Mouse (Mus musculus) ES-Bruce4 (cell line): ENCODE measurements at regions not wholly inside any gene's neighbourhood (a gene's known extent, or its start where the extent isn't known, plus 50 kb on each side); places are given as distances from the start of the nearest gene placed in this dataset.

Source experiments
- H3K27ac ChIP-seq: 2 replicates; pipeline ENCODE4 v1.5.1; 2012; ENCODE audit warnings: low read length, inconsistent platforms; ENCODE audit not compliant: insufficient read depth
- H3K27me3 ChIP-seq: 2 replicates; pipeline ENCODE4 v1.6.1; 2012; ENCODE audit warnings: mild to moderate bottlenecking, low read length, inconsistent platforms; ENCODE audit not compliant: control insufficient read depth, poor library complexity, insufficient read depth, severe bottlenecking
- H3K36me3 ChIP-seq: 2 replicates; pipeline ENCODE4 v1.6.1; 2012; ENCODE audit warnings: inconsistent platforms, mild to moderate bottlenecking, low read length, moderate library complexity; ENCODE audit not compliant: control insufficient read depth, poor library complexity, insufficient read depth, severe bottlenecking
- H3K4me1 ChIP-seq: one replicate; pipeline ENCODE4 v1.8.1; 2011; ENCODE audit warnings: low read length; ENCODE audit not compliant: control insufficient read depth, insufficient read depth
- H3K4me3 ChIP-seq: 2 replicates; pipeline ENCODE4 v1.5.1; 2011; ENCODE audit warnings: low read depth, mild to moderate bottlenecking, low read length
- H3K9ac ChIP-seq: 2 replicates; pipeline ENCODE4 v1.6.1; 2012; ENCODE audit warnings: low read depth, mild to moderate bottlenecking, inconsistent platforms; ENCODE audit not compliant: poor library complexity, severe bottlenecking
- H3K9me3 ChIP-seq: replicated peaks from 2 replicates; pipeline ENCODE4 v1.6.1; 2012; ENCODE audit warnings: mild to moderate bottlenecking, low read length, inconsistent platforms; ENCODE audit not compliant: control insufficient read depth, poor library complexity, insufficient read depth, severe bottlenecking
- CTCF ChIP-seq: IDR thresholded peaks from one replicate; pipeline ENCODE4 v1.8.1; 2011; ENCODE audit warnings: low read depth, low read length
- EP300 ChIP-seq: IDR thresholded peaks from 2 replicates; pipeline ENCODE4 v1.6.1; 2011; ENCODE audit warnings: low read depth, low read length; ENCODE audit not compliant: insufficient read depth
- POLR2A ChIP-seq: IDR thresholded peaks from one replicate; pipeline ENCODE4 v1.8.1; 2011; ENCODE audit warnings: low read length; ENCODE audit not compliant: insufficient read depth

DNA sequence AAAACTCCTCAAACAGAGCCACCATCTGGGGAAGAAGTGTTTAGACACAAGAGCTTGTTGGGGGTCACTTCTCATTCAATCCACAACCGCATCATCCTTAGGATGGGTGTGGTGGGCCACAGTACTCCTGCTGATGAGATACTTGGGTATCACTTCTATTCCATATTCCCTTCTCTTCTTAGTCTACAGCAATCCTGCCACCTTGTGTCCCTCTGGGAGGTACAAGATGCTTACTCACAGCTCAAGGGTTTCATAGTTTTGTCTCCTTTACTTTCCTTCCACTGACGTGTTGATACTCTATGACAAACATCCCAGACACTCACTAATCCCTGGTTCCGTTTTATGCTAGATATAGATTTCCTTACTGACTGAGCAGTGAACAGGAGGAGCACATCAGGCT is 122.1 kb upstream of the Epha4 start:
- no peaks in the 10 kb centered on the region for H3K4me1 ChIP-seq
- no peak overlapping the region for H3K27ac ChIP-seq
- no peaks in the 10 kb centered on the region for H3K9me3 ChIP-seq
- H3K9ac ChIP-seq, result no peak overlapping the region
- H3K4me3 ChIP-seq, result no peak overlapping the region
- TF ChIP-seq EP300, result no peak
- no peak for TF ChIP-seq POLR2A
- no peak for TF ChIP-seq CTCF
- no peaks in the 10 kb centered on the region for H3K36me3 ChIP-seq
- no peaks in the 10 kb centered on the region; the same call in 1 of the 2 replicates for H3K27me3 ChIP-seq

DNA sequence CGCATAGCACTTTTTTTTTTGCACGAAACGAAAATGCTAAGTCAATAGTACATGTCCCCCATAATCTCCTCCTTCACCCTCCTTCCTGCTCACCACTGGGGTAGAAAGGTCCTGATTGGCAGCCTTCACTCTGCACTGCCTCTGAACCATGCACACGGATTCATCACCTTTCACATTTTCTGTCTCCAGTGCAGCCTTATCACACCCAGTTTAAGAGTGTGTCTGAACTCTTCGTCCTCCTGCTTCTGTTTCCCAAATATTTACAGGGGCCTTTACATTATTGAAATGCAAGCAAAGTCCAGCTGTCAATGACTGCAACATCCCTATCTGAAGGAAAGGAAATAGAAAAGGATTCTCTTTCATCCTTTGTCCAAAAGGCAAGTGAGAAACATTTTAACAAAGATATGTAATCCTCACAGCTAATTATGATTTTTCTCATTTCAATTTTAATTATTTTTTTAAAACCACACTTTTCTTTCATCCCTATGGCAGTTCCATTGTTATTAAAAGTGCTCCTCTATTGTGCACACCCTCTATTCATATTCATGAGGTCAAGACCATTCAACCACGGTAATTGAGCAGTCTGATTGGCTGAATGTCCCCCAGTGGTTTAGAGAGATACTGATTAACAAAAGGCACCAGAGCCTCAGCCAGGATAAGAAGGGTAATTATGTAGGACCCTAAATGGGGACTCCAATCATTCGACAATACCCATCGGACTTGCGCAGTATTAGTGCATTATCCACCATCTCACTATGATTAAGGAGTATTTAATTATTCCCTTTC is 114.8 kb upstream of the Epha4 start:
- Histone ChIP-seq H3K27me3 (no peaks in the 10 kb centered on the region; the same call in 1 of the 2 replicates), H3K9ac (no peak overlapping the region), H3K27ac (no peak overlapping the region), H3K9me3 (0 out of 2 replicates have a peak, but pooled peaks cover 3% of the 10 kb centered on the region), H3K4me1 (no peaks in the 10 kb centered on the region), H3K4me3 (no peak overlapping the region), H3K36me3 (no peaks in the 10 kb centered on the region)
- no peak for TF ChIP-seq CTCF
- TF ChIP-seq EP300, result no peak
- TF ChIP-seq POLR2A, result no peak

DNA sequence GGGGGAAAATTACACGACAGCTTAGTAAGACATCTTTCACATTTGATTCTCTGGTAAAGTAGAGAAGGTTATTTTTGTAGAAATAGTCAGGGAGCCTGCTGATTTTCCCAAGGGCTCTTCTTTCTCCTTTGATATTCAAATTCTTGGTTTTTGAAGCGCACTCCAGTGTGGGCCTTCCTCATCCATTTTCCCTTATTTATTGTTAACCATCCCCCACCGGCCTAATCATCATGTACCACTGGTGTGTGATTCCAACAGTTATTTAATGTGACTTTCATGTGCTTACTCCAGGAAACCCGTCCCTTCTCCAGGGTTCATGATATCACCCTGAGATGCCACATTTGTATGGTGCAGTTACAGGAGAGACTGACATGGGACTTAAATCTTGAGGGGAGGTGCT is 114.0 kb upstream of the Epha4 start:
- H3K9ac ChIP-seq, result no peak overlapping the region
- H3K27me3 ChIP-seq, result no peaks in the 10 kb centered on the region; the same call in 1 of the 2 replicates
- H3K27ac ChIP-seq, result no peak overlapping the region
- no peak overlapping the region for H3K4me3 ChIP-seq
- H3K4me1 ChIP-seq, result no peaks in the 10 kb centered on the region
- TF ChIP-seq POLR2A (no peak), EP300 (no peak), CTCF (no peak)
- H3K36me3 ChIP-seq, result no peaks in the 10 kb centered on the region
- 0 out of 2 replicates have a peak, but pooled peaks cover 3% of the 10 kb centered on the region for H3K9me3 ChIP-seq

DNA sequence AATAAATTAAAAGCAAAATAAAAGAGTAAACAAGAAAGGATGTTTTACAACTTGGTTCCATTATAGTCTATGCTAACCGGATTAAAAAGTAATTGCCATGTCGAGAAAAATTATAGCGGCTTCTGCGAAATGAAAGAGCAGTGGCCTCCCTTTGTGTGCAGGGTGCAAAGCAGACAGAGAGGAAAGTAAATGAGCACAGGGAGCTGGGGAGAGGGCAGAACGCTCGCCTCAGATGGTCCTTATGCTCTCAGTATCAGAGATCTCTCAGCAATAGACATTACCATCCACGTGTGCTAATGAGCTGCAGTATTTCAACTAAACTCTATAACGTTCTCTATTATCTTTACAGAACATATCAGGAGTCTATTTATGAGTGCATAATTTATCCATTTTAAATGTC is 102.6 kb upstream of the Epha4 start:
- TF ChIP-seq POLR2A (no peak), EP300 (no peak), CTCF (no peak)
- Histone ChIP-seq H3K4me1 (no peaks in the 10 kb centered on the region), H3K9ac (no peak overlapping the region), H3K27ac (no peak overlapping the region), H3K4me3 (no peak overlapping the region), H3K36me3 (no peaks in the 10 kb centered on the region), H3K9me3 (no peaks in the 10 kb centered on the region), H3K27me3 (no peaks in the 10 kb centered on the region)

DNA sequence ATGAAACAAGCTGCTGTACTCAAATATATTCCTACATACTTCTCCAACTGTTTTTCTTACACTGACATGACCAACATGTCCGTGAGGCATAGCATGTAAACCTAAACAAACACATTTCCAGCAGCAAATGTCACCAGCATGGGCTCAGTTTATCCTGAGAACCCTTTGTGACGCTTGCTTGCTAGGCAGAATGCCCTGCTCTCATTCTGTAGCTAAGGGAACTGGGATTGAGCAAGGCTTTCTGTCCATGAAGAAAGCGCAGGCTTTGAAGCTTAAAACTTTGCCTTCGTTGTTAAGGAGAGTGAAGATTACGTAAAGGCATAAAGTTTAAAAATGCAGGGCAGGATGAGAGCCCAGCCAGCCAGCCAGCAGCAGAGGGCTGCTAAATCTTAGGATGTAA is 85.6 kb upstream of the Epha4 start:
- TF ChIP-seq CTCF, result no peak
- TF ChIP-seq EP300, result no peak
- TF ChIP-seq POLR2A, result no peak
- H3K27ac ChIP-seq, result no peak overlapping the region
- H3K9me3 ChIP-seq, result no peaks in the 10 kb centered on the region
- H3K27me3 ChIP-seq, result no peaks in the 10 kb centered on the region
- no peak overlapping the region for H3K4me3 ChIP-seq
- H3K36me3 ChIP-seq, result no peaks in the 10 kb centered on the region
- H3K9ac ChIP-seq, result no peak overlapping the region
- no peaks in the 10 kb centered on the region for H3K4me1 ChIP-seq

DNA sequence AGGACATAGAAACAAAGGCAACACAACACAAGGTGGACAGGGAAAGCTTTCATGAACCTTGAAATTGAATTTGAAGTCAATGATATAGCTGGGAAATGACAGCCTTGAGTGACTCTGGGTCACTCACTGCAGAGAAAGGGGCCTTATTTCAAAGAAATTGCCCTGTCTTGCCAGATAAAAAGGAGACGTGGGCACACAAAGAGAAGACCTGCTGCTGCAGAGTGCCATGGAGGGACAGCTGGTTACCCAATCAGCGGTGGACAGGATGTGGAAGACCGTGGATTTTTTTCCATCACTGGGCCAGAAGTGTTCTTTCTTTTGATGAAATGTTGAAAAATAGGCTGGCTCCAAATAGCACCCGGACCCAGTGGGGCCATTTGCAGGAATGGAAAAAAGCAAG is 77.8 kb upstream of the Epha4 start:
- H3K36me3 ChIP-seq, result no peaks in the 10 kb centered on the region
- no peak overlapping the region for H3K4me3 ChIP-seq
- no peaks in the 10 kb centered on the region for H3K27me3 ChIP-seq
- H3K4me1 ChIP-seq, result no peaks in the 10 kb centered on the region
- no peak overlapping the region for H3K9ac ChIP-seq
- TF ChIP-seq CTCF (no peak), POLR2A (no peak), EP300 (no peak)
- H3K27ac ChIP-seq, result no peak overlapping the region
- H3K9me3 ChIP-seq, result no peaks in the 10 kb centered on the region
